Mouse (Mus musculus) MEL-GATA-1-ER (cell line): ENCODE measurements at regions not wholly inside any gene's neighbourhood (a gene's known extent, or its start where the extent isn't known, plus 50 kb on each side); places are given as distances from the start of the nearest gene placed in this dataset.

Source experiments
- DNase-seq: peaks from one replicate; pipeline ENCODE4 v3.0.0-alpha.2; 2012; ENCODE audit warnings: low read depth; ENCODE audit errors: extremely low read depth

DNA sequence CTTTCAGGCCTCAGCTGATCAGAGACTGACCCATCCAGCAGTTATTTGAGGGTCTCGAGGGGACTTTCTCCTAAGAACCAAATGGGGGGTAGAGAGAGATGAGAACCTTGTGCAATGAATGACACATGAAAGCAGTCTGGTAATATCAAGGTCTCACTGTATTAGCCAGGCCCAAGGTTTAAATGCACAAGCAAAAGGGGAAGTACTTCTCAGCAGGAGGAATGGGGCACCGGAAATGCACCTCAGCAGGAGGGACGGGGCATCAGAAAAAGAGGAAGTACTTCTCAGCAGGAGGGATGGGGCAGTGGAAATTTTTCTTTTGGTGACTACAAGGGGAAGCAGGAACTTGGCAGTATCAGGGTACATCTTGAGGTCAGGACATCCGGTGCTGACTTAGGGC, 213.6 kb upstream of the Selenop start:
- DNase-seq, result peak; percentile 2
